Mouse (Mus musculus) liver, embryonic 15.5 days (tissue): ENCODE measurements around the gene Tmed6. TPM values are rescaled to one million over a fixed set of nuclear protein-coding genes. Genes with fewer than 3 reads are reported as not detected.
A peak's percentile ranks its signal among the peaks of the same experiment; 100 is the strongest.

Experiments used
- ATAC-seq: fragments of 200-750 bp; cut with Nextera tagmentation; 2 replicates; pipeline ENCODE4 v1.8.0; 2017; ENCODE audit warnings: moderate number of reproducible peaks, mild to moderate bottlenecking, moderate library complexity; ENCODE audit not compliant: insufficient read depth
- H3K27ac ChIP-seq: fragments of 300-500 bp; sonication (generic); replicated peaks from 2 replicates; pipeline ENCODE4 v1.5.1; 2015; ENCODE audit warnings: mild to moderate bottlenecking, inconsistent platforms
- H3K27me3 ChIP-seq: fragments of 300-500 bp; sonication (generic); 2 replicates; pipeline ENCODE4 v1.6.1; 2015; ENCODE audit warnings: mild to moderate bottlenecking, inconsistent platforms
- H3K36me3 ChIP-seq: fragments of 300-500 bp; sonication (generic); replicated peaks from 2 replicates; pipeline ENCODE4 v1.6.1; 2015; ENCODE audit warnings: moderate library complexity, mild to moderate bottlenecking, inconsistent platforms
- H3K4me1 ChIP-seq: fragments of 300-500 bp; sonication (generic); replicated peaks from 2 replicates; pipeline ENCODE4 v1.6.1; 2015; ENCODE audit warnings: inconsistent platforms
- H3K4me2 ChIP-seq: fragments of 300-500 bp; sonication (generic); 2 replicates; pipeline ENCODE4 v1.6.1; 2015; ENCODE audit warnings: moderate library complexity, mild to moderate bottlenecking, inconsistent platforms
- H3K4me3 ChIP-seq: fragments of 300-500 bp; sonication (generic); replicated peaks from 2 replicates; pipeline ENCODE4 v1.5.1; 2015; ENCODE audit warnings: mild to moderate bottlenecking, inconsistent platforms
- H3K9ac ChIP-seq: fragments of 300-500 bp; sonication (generic); 2 replicates; pipeline ENCODE4 v1.6.1; 2015; ENCODE audit warnings: moderate library complexity, mild to moderate bottlenecking, inconsistent platforms
- H3K9me3 ChIP-seq: fragments of 300-500 bp; sonication (generic); replicated peaks from 2 replicates; pipeline ENCODE4 v1.6.1; 2016; ENCODE audit warnings: inconsistent platforms
- WGBS: fragments of 180-500 bp; shearing (Covaris S2); methylation state at CpG from one replicate; pipeline ENCODE4 v1.1.7; 2015; ENCODE audit warnings: mixed read lengths; ENCODE audit not compliant: insufficient replicate concordance; 5-methylcytosine and 5-hydroxymethylcytosine counted together
- microRNA-seq: library from miRNA; unstranded; fragments of <30 nt; microRNA quantifications from one replicate; pipeline ENCODE4, GENCODE M21; 2016
- polyA plus RNA-seq: library from polyadenylated mRNA; unstranded; fragments of >200 nt; fragmentation: Nextera tagmentation; extraction: Ambion mirVana; gene quantifications from 2 replicates; pipeline ENCODE4 v1.2.1, GENCODE M21; 2015

Tmed6 gene
- polyA plus RNA-seq, 1 experiment from 2014 or later, result 4.1 TPM

- no peaks in the 10 kb centered on the region; the same call in 1 of the 2 replicates for H3K36me3 ChIP-seq
- H3K4me2 ChIP-seq, result peak overlapping the region; percentile 95
- no peaks in the 10 kb centered on the region for H3K27me3 ChIP-seq
- H3K4me3 ChIP-seq, result peak overlapping the region; percentile 90
- no peaks in the 10 kb centered on the region for H3K9me3 ChIP-seq
- H3K4me1 ChIP-seq, result peaks cover 36% of the 10 kb centered on the region
- ATAC-seq, result no peak; the same call in 1 of the 2 replicates
- peak overlapping the region; percentile 87 for H3K27ac ChIP-seq
- H3K9ac ChIP-seq, result peak overlapping the region; percentile 97
- under 1% methylated on average over 40 of the region's 40 CpGs for WGBS
These were observed 33.8 kb downstream of the Tmed6 start for GRCm38 (mm10) chr8:107031577-107032090.

GRCm38 (mm10) chr8:107030650-107031576 lies 34.5 kb downstream of the Tmed6 start, which contains the start of gene Vps4a:
Gene Vps4a, plus strand, starts transcription at chr8:107031222.
- H3K9me3 ChIP-seq, result no peaks in the 10 kb centered on the region

GRCm38 (mm10) chr8:107030058-107030457 lies 35.4 kb downstream of the Tmed6 start:
- H3K36me3 ChIP-seq, result no peaks in the 10 kb centered on the region
- H3K9me3 ChIP-seq, result no peaks in the 10 kb centered on the region
- no peak for ATAC-seq
- peaks cover 32% of the 10 kb centered on the region for H3K4me1 ChIP-seq
- no peaks in the 10 kb centered on the region for H3K27me3 ChIP-seq
- no peak overlapping the region for H3K9ac ChIP-seq
- H3K27ac ChIP-seq, result no peak overlapping the region; the same call in 1 of the 2 replicates
- 48% methylated on average over 5 of the region's 5 CpGs for WGBS
- no peak overlapping the region for H3K4me2 ChIP-seq
- no peak overlapping the region for H3K4me3 ChIP-seq

More at GRCm38 (mm10) chr8:107030650-107031576, 34.5 kb downstream of the Tmed6 start, which contains the start of gene Vps4a:
- Histone ChIP-seq H3K4me2 (peak within 1 kb of the TSS; percentile 95), H3K4me3 (peak within 1 kb of the TSS; percentile 90), H3K9ac (peak within 1 kb of the TSS; percentile 97), H3K36me3 (no peaks in the 10 kb centered on the region), H3K27me3 (no peaks in the 10 kb centered on the region), H3K27ac (peak within 1 kb of the TSS; percentile 87), H3K4me1 (peaks cover 36% of the 10 kb centered on the region)
- 4% methylated on average over 66 of the region's 66 CpGs for WGBS
- peak; percentile 97 for ATAC-seq

GRCm38 (mm10) chr8:107029310-107029709 lies 36.1 kb downstream of the Tmed6 start:
- Histone ChIP-seq H3K9ac (no peak overlapping the region), H3K9me3 (no peaks in the 10 kb centered on the region), H3K27me3 (no peaks in the 10 kb centered on the region), H3K4me1 (peaks cover 32% of the 10 kb centered on the region), H3K36me3 (no peaks in the 10 kb centered on the region), H3K4me3 (no peak overlapping the region), H3K27ac (no peak overlapping the region), H3K4me2 (no peak overlapping the region)
- WGBS, result 74% methylated on average over 3 of the region's 3 CpGs
- no peak for ATAC-seq

- WGBS, result 79% methylated on average over 8 of the region's 8 CpGs
- H3K4me2 ChIP-seq, result no peak overlapping the region
- H3K9ac ChIP-seq, result no peak overlapping the region
- no peak overlapping the region for H3K27ac ChIP-seq
- H3K4me3 ChIP-seq, result no peak overlapping the region
- H3K36me3 ChIP-seq, result no peaks in the 10 kb centered on the region
- H3K9me3 ChIP-seq, result no peaks in the 10 kb centered on the region
- ATAC-seq, result no peak
- no peaks in the 10 kb centered on the region; the same call in 1 of the 2 replicates for H3K4me1 ChIP-seq
- H3K27me3 ChIP-seq, result no peaks in the 10 kb centered on the region
These were observed 42.0 kb downstream of the Tmed6 start for GRCm38 (mm10) chr8:107023479-107023878.

- no peak overlapping the region for H3K4me3 ChIP-seq
- no peak overlapping the region for H3K4me2 ChIP-seq
- H3K36me3 ChIP-seq, result no peaks in the 10 kb centered on the region
- no peaks in the 10 kb centered on the region for H3K9me3 ChIP-seq
- no peaks in the 10 kb centered on the region for H3K27me3 ChIP-seq
- no peak overlapping the region for H3K27ac ChIP-seq
- 58% methylated on average over 1 of the region's 1 CpGs for WGBS
- H3K4me1 ChIP-seq, result no peaks in the 10 kb centered on the region
- H3K9ac ChIP-seq, result no peak overlapping the region
- ATAC-seq, result no peak
These were observed 50.5 kb downstream of the Tmed6 start for GRCm38 (mm10) chr8:107014915-107015314.

- 66% methylated on average over 2 of the region's 2 CpGs for WGBS
- ATAC-seq, result no peak
- H3K27ac ChIP-seq, result no peak overlapping the region
These were observed 52.8 kb downstream of the Tmed6 start for GRCm38 (mm10) chr8:107012666-107013065.

More at GRCm38 (mm10) chr8:107012666-107013065, 52.8 kb downstream of the Tmed6 start:
- Histone ChIP-seq H3K4me3 (no peak overlapping the region), H3K4me1 (no peaks in the 10 kb centered on the region), H3K4me2 (no peak overlapping the region), H3K36me3 (no peaks in the 10 kb centered on the region), H3K9me3 (no peaks in the 10 kb centered on the region), H3K27me3 (no peaks in the 10 kb centered on the region), H3K9ac (no peak overlapping the region)

Small RNA genes lying within 50 kb of the gene (microRNA-seq; reads per million reads assigned to microRNA genes)
- gene Mir7075, result 1.5 reads per million

Other genes with a start within 250 kb of the Tmed6 start
- 0.01 and 0.03 TPM in 2 replicates for gene Has3, start 195.4 kb downstream of the Tmed6 start, polyA plus RNA-seq
- gene Utp4, start 172.0 kb downstream of the Tmed6 start, polyA plus RNA-seq, result 31.8 and 33.3 TPM in 2 replicates
- 1.3 and 1.6 TPM in 2 replicates for gene Sntb2, start 129.9 kb downstream of the Tmed6 start, polyA plus RNA-seq
- gene Vps4a, start 34.4 kb downstream of the Tmed6 start, polyA plus RNA-seq, result 20.1 and 23.7 TPM in 2 replicates
- 16.5 and 19.2 TPM in 2 replicates for gene Pdf, start 17.0 kb downstream of the Tmed6 start, polyA plus RNA-seq
- 17.9 and 19.8 TPM in 2 replicates for gene Cog8, start 9.0 kb downstream of the Tmed6 start, polyA plus RNA-seq
- 33.9 and 37.4 TPM in 2 replicates for gene Nip7, start 8.8 kb downstream of the Tmed6 start, polyA plus RNA-seq
- 6.4 and 6.8 TPM in 2 replicates for gene Terf2, start 30.9 kb upstream of the Tmed6 start, polyA plus RNA-seq
- 23.8 and 24.5 TPM in 2 replicates for gene Cyb5b, start 85.0 kb upstream of the Tmed6 start, polyA plus RNA-seq
- 1.3 and 1.6 TPM in 2 replicates for gene Nfat5, start 227.8 kb upstream of the Tmed6 start, polyA plus RNA-seq